Mouse (Mus musculus): ENCODE data around the gene Myh7b. TPM values are rescaled to one million over a fixed set of nuclear protein-coding genes. Genes with fewer than 3 reads are reported as not detected.

The Myh7b gene
- polyA plus RNA-seq, 1 experiment from 2014 or later, result 2.7 TPM

GRCm38 (mm10) chr2:155606360-155606759, 4.7 kb upstream of the Myh7b start:
- no peak overlapping the region for H3K27ac ChIP-seq (ENCODE audit: low read depth, low read length)
- no peak overlapping the region for H3K9ac ChIP-seq (ENCODE audit: low read depth, low read length)
- ATAC-seq, result no peak
- WGBS, result 94% methylated on average over 4 of the region's 4 CpGs
- peaks cover 5% of the 10 kb centered on the region; the same call in 1 of the 2 replicates for H3K4me1 ChIP-seq (replicated peaks; ENCODE audit: control insufficient read depth, insufficient read depth, low read length)
- no peaks in the 10 kb centered on the region for H3K36me3 ChIP-seq (ENCODE audit: control insufficient read depth, insufficient read depth)
- no peaks in the 10 kb centered on the region for H3K27me3 ChIP-seq (replicated peaks; ENCODE audit: control insufficient read depth, insufficient read depth, low read length)
- TF ChIP-seq CTCF (IDR thresholded peaks at IDR 0.05; ENCODE audit: low read depth), result no peak
- H3K4me3 ChIP-seq (ENCODE audit: low read depth, low read length), result no peak overlapping the region
- H3K4me2 ChIP-seq (replicated peaks; ENCODE audit: low read depth), result no peak overlapping the region
- no peaks in the 10 kb centered on the region for H3K9me3 ChIP-seq (ENCODE audit: control insufficient read depth)

GRCm38 (mm10) chr2:155611834-155612550, 980 bp downstream of the Myh7b start:
- no peaks in the 10 kb centered on the region for H3K36me3 ChIP-seq (ENCODE audit: control insufficient read depth, insufficient read depth)
- WGBS, result 80% methylated on average over 9 of the region's 9 CpGs
- no peak overlapping the region for H3K4me3 ChIP-seq (ENCODE audit: low read depth, low read length)
- no peak overlapping the region for H3K27ac ChIP-seq (ENCODE audit: low read depth, low read length)
- H3K4me1 ChIP-seq (replicated peaks; ENCODE audit: control insufficient read depth, insufficient read depth, low read length), result peaks cover 6% of the 10 kb centered on the region; the same call in 1 of the 2 replicates
- no peaks in the 10 kb centered on the region for H3K27me3 ChIP-seq (replicated peaks; ENCODE audit: control insufficient read depth, insufficient read depth, low read length)
- H3K9me3 ChIP-seq (ENCODE audit: control insufficient read depth), result no peaks in the 10 kb centered on the region
- no peak overlapping the region for H3K9ac ChIP-seq (ENCODE audit: low read depth, low read length)
- H3K4me2 ChIP-seq (replicated peaks; ENCODE audit: low read depth), result no peak overlapping the region
- TF ChIP-seq CTCF (IDR thresholded peaks at IDR 0.05; ENCODE audit: low read depth), result no peak
- no peak for ATAC-seq

- no peak for TF ChIP-seq CTCF (IDR thresholded peaks at IDR 0.05; ENCODE audit: low read depth)
- Histone ChIP-seq H3K27me3 (replicated peaks; ENCODE audit: control insufficient read depth, insufficient read depth, low read length) (no peaks in the 10 kb centered on the region), H3K9ac (ENCODE audit: low read depth, low read length) (no peak overlapping the region), H3K4me2 (replicated peaks; ENCODE audit: low read depth) (peak overlapping the region; percentile 63), H3K27ac (ENCODE audit: low read depth, low read length) (peak overlapping the region; percentile 31; the same call in 1 of the 2 replicates), H3K4me3 (ENCODE audit: low read depth, low read length) (peak overlapping the region; percentile 13), H3K4me1 (replicated peaks; ENCODE audit: control insufficient read depth, insufficient read depth, low read length) (peaks cover 6% of the 10 kb centered on the region; the same call in 1 of the 2 replicates), H3K36me3 (ENCODE audit: control insufficient read depth, insufficient read depth) (no peaks in the 10 kb centered on the region; the same call in 1 of the 2 replicates), H3K9me3 (ENCODE audit: control insufficient read depth) (no peaks in the 10 kb centered on the region)
- whole genome bisulfite sequencing, result 4% methylated on average over 20 of the region's 20 CpGs
- ATAC-seq, result peak; percentile 93
These were observed 2.3 kb downstream of the Myh7b start for GRCm38 (mm10) chr2:155613326-155613755.

- Histone ChIP-seq H3K4me1 (replicated peaks; ENCODE audit: control insufficient read depth, insufficient read depth, low read length) (peaks cover 6% of the 10 kb centered on the region; the same call in 1 of the 2 replicates), H3K36me3 (ENCODE audit: control insufficient read depth, insufficient read depth) (no peaks in the 10 kb centered on the region; the same call in 1 of the 2 replicates), H3K27ac (ENCODE audit: low read depth, low read length) (no peak overlapping the region), H3K4me3 (ENCODE audit: low read depth, low read length) (0 out of 2 replicates have a peak overlapping the region, but pooled peaks have one; percentile 13), H3K27me3 (replicated peaks; ENCODE audit: control insufficient read depth, insufficient read depth, low read length) (no peaks in the 10 kb centered on the region), H3K9ac (ENCODE audit: low read depth, low read length) (no peak overlapping the region), H3K9me3 (ENCODE audit: control insufficient read depth) (no peaks in the 10 kb centered on the region), H3K4me2 (replicated peaks; ENCODE audit: low read depth) (peak overlapping the region; percentile 63)
- 61% methylated on average over 8 of the region's 8 CpGs for WGBS
- ATAC-seq, result peak; percentile 12; the same call in 1 of the 2 replicates
- no peak for TF ChIP-seq CTCF (IDR thresholded peaks at IDR 0.05; ENCODE audit: low read depth)
These were observed 2.9 kb downstream of the Myh7b start for GRCm38 (mm10) chr2:155613953-155614352.

- peaks cover 6% of the 10 kb centered on the region; the same call in 1 of the 2 replicates for H3K4me1 ChIP-seq (replicated peaks; ENCODE audit: control insufficient read depth, insufficient read depth, low read length)
- H3K27ac ChIP-seq (ENCODE audit: low read depth, low read length), result no peak overlapping the region
- TF ChIP-seq CTCF (IDR thresholded peaks at IDR 0.05; ENCODE audit: low read depth), result no peak
- H3K4me2 ChIP-seq (replicated peaks; ENCODE audit: low read depth), result no peak overlapping the region
- no peak overlapping the region for H3K9ac ChIP-seq (ENCODE audit: low read depth, low read length)
- no peaks in the 10 kb centered on the region for H3K9me3 ChIP-seq (ENCODE audit: control insufficient read depth)
- ATAC-seq, result no peak
- no peaks in the 10 kb centered on the region; the same call in 1 of the 2 replicates for H3K36me3 ChIP-seq (ENCODE audit: control insufficient read depth, insufficient read depth)
- H3K27me3 ChIP-seq (replicated peaks; ENCODE audit: control insufficient read depth, insufficient read depth, low read length), result no peaks in the 10 kb centered on the region
- WGBS, result 52% methylated on average over 6 of the region's 6 CpGs
- H3K4me3 ChIP-seq (ENCODE audit: low read depth, low read length), result no peak overlapping the region
These were observed 6.0 kb downstream of the Myh7b start for GRCm38 (mm10) chr2:155616971-155617370.

- ATAC-seq, result 0 out of 2 replicates have a peak, but pooled peaks have one; percentile 50
- no peak overlapping the region for H3K4me3 ChIP-seq (ENCODE audit: low read depth, low read length)
- no peak overlapping the region for H3K27ac ChIP-seq (ENCODE audit: low read depth, low read length)
- WGBS, result 16% methylated on average over 8 of the region's 8 CpGs
- no peak overlapping the region for H3K4me2 ChIP-seq (replicated peaks; ENCODE audit: low read depth)
- no peaks in the 10 kb centered on the region for H3K9me3 ChIP-seq (ENCODE audit: control insufficient read depth)
- no peaks in the 10 kb centered on the region; the same call in 1 of the 2 replicates for H3K4me1 ChIP-seq (replicated peaks; ENCODE audit: control insufficient read depth, insufficient read depth, low read length)
- no peaks in the 10 kb centered on the region; the same call in 1 of the 2 replicates for H3K36me3 ChIP-seq (ENCODE audit: control insufficient read depth, insufficient read depth)
- no peaks in the 10 kb centered on the region for H3K27me3 ChIP-seq (replicated peaks; ENCODE audit: control insufficient read depth, insufficient read depth, low read length)
- no peak overlapping the region for H3K9ac ChIP-seq (ENCODE audit: low read depth, low read length)
- TF ChIP-seq CTCF (IDR thresholded peaks at IDR 0.05; ENCODE audit: low read depth), result peak; percentile 94
These were observed 8.8 kb downstream of the Myh7b start for GRCm38 (mm10) chr2:155619817-155620216.

Measured in intestine, postnatal 0 days (tissue).